Mouse (Mus musculus) heart, adult 2 months (tissue): ENCODE results near the gene Palm2.

ENCODE experiments used
- CTCF ChIP-seq: fragments of 200-600 bp; IDR thresholded peaks from 2 replicates; pipeline ENCODE4 v1.8.1; 2022; ENCODE audit warnings: antibody characterized with exemption, mild to moderate bottlenecking, moderate library complexity
- POLR2A ChIP-seq: fragments of 200-500 bp; IDR thresholded peaks from 2 replicates; pipeline ENCODE4 v1.6.1; 2011; ENCODE audit warnings: mild to moderate bottlenecking, low read depth, low read length, control low read depth; ENCODE audit not compliant: insufficient read depth

- no peak for TF ChIP-seq CTCF
- TF ChIP-seq POLR2A, result no peak
These were observed 288.2 kb downstream of the Palm2 start for GRCm38 (mm10) chr4:57722296-57722695.
